Mouse (Mus musculus) neural tube, embryonic 13.5 days (tissue): ENCODE data around the gene Elane. TPM values are rescaled to one million over a fixed set of nuclear protein-coding genes. Genes with fewer than 3 reads are reported as not detected.

Experiments
- microRNA-seq: library from miRNA; unstranded; fragments of <30 nt; microRNA quantifications from one replicate; pipeline ENCODE4, GENCODE M21; 2016
- polyA plus RNA-seq: library from polyadenylated mRNA; unstranded; fragments of >200 nt; fragmentation: Nextera tagmentation; extraction: Ambion mirVana; gene quantifications from 2 replicates; pipeline ENCODE4 v1.2.1, GENCODE M21; 2015

Gene Elane
- polyA plus RNA-seq, 1 experiment from 2014 or later = 0.67 TPM

Small RNA genes within 50 kb of the gene (microRNA-seq; reads per million reads assigned to microRNA genes)
- gene Mir6910 = not detected

Other genes starting within 250 kb of the Elane start
- 34.5 and 39.0 TPM in 2 replicates for gene Shc2, start 248.3 kb upstream of the Elane start, polyA plus RNA-seq
- gene Odf3l2, start 240.5 kb upstream of the Elane start, polyA plus RNA-seq = not detected in 2 replicates
- 0.62 and 1.1 TPM in 2 replicates for gene Madcam1, start 221.7 kb upstream of the Elane start, polyA plus RNA-seq
- gene Tpgs1, start 216.9 kb upstream of the Elane start, polyA plus RNA-seq = 82.3 and 90.2 TPM in 2 replicates
- 98.3 and 98.7 TPM in 2 replicates for gene Cdc34, start 204.1 kb upstream of the Elane start, polyA plus RNA-seq
- 0.69 and 1.5 TPM in 2 replicates for gene Gzmm, start 197.2 kb upstream of the Elane start, polyA plus RNA-seq
- gene Bsg, start 181.8 kb upstream of the Elane start, polyA plus RNA-seq = 750 and 762 TPM in 2 replicates
- 0.78 and 0.83 TPM in 2 replicates for gene Hcn2, start 169.6 kb upstream of the Elane start, polyA plus RNA-seq
- gene Polrmt, start 139.7 kb upstream of the Elane start, polyA plus RNA-seq = 40.7 and 41.2 TPM in 2 replicates
- 1.7 and 2.7 TPM in 2 replicates for gene Fgf22, start 131.2 kb upstream of the Elane start, polyA plus RNA-seq
- 96.2 and 98.5 TPM in 2 replicates for gene Rnf126, start 119.3 kb upstream of the Elane start, polyA plus RNA-seq
- 1.9 and 2.8 TPM in 2 replicates for gene Fstl3, start 109.0 kb upstream of the Elane start, polyA plus RNA-seq
- gene Prss57, start 95.3 kb upstream of the Elane start, polyA plus RNA-seq = 0.07 and 0.69 TPM in 2 replicates
- 214 and 231 TPM in 2 replicates for gene Palm, start 92.7 kb upstream of the Elane start, polyA plus RNA-seq
- 2.1 and 2.5 TPM in 2 replicates for gene Misp, start 65.3 kb upstream of the Elane start, polyA plus RNA-seq
- 87.9 and 114 TPM in 2 replicates for gene Ptbp1, start 31.8 kb upstream of the Elane start, polyA plus RNA-seq
- 14.3 and 14.7 TPM in 2 replicates for gene Prtn3, start 11.8 kb upstream of the Elane start, polyA plus RNA-seq
- gene Plppr3, start 11.6 kb upstream of the Elane start, polyA plus RNA-seq = 343 and 361 TPM in 2 replicates
- gene Cfd, start 4.6 kb downstream of the Elane start, polyA plus RNA-seq = not detected in 2 replicates
- gene Med16, start 22.7 kb downstream of the Elane start, polyA plus RNA-seq = 47.4 and 49.0 TPM in 2 replicates
- gene Gm26602, start 24.6 kb downstream of the Elane start, polyA plus RNA-seq = 40.5 and 48.8 TPM in 2 replicates
- gene Kiss1r, start 30.7 kb downstream of the Elane start, polyA plus RNA-seq = 2.1 and 2.4 TPM in 2 replicates
- gene R3hdm4, start 35.0 kb downstream of the Elane start, polyA plus RNA-seq = 237 and 249 TPM in 2 replicates
- gene Arid3a, start 40.8 kb downstream of the Elane start, polyA plus RNA-seq = 3.4 and 5.4 TPM in 2 replicates
- gene Wdr18, start 73.9 kb downstream of the Elane start, polyA plus RNA-seq = 67.0 and 85.7 TPM in 2 replicates
- 0.58 and 0.61 TPM in 2 replicates for gene Grin3b, start 84.5 kb downstream of the Elane start, polyA plus RNA-seq
- 21.0 and 21.4 TPM in 2 replicates for gene Tmem259, start 98.1 kb downstream of the Elane start, polyA plus RNA-seq
- 55.6 and 56.2 TPM in 2 replicates for gene Cnn2, start 102.3 kb downstream of the Elane start, polyA plus RNA-seq
- 7.7 and 8.1 TPM in 2 replicates for gene Abca7, start 110.2 kb downstream of the Elane start, polyA plus RNA-seq
- 2.4 and 2.9 TPM in 2 replicates for gene Arhgap45, start 130.4 kb downstream of the Elane start, polyA plus RNA-seq
- gene Polr2e, start 153.5 kb downstream of the Elane start, polyA plus RNA-seq = 141 and 153 TPM in 2 replicates
- gene Gpx4, start 160.9 kb downstream of the Elane start, polyA plus RNA-seq = 505 and 556 TPM in 2 replicates
- 12.9 and 13.0 TPM in 2 replicates for gene Sbno2, start 219.3 kb downstream of the Elane start, polyA plus RNA-seq
- gene Stk11, start 229.6 kb downstream of the Elane start, polyA plus RNA-seq = 13.3 and 16.8 TPM in 2 replicates